Mouse (Mus musculus): ENCODE data around the gene Mitd1.

GRCm38 (mm10) chr1:37925971-37926370 lies 35.8 kb upstream of the Mitd1 start:
- TF ChIP-seq POLR2A (IDR thresholded peaks at IDR 0.05; ENCODE audit: insufficient read length, low read depth): no peak
- TF ChIP-seq TCF3 (IDR thresholded peaks at IDR 0.05; ENCODE audit: insufficient read length, low read depth): no peak
- TF ChIP-seq USF1 (IDR thresholded peaks at IDR 0.05; ENCODE audit: low read depth): no peak
- TF ChIP-seq E2F4 (IDR thresholded peaks at IDR 0.05; ENCODE audit: insufficient read depth): no peak
- TF ChIP-seq CEBPB (IDR thresholded peaks at IDR 0.05; ENCODE audit: insufficient read depth, poor library complexity, severe bottlenecking): no peak
- no peak for TF ChIP-seq SRF (IDR thresholded peaks at IDR 0.05; ENCODE audit: control insufficient read depth, insufficient read length, low read depth)
- no peak for TF ChIP-seq MYOG (IDR thresholded peaks at IDR 0.05; ENCODE audit: control insufficient read depth in 1 of 3, insufficient read depth in 1 of 3, insufficient read length in 2 of 3, low read depth in 2 of 3)
- TF ChIP-seq MYOD1 (IDR thresholded peaks at IDR 0.05; ENCODE audit: control insufficient read depth in 1 of 3, insufficient read length in 2 of 3, low read depth in 2 of 3): no peak
- TF ChIP-seq TCF12 (IDR thresholded peaks at IDR 0.05; ENCODE audit: insufficient read depth, poor library complexity, severe bottlenecking): no peak

All from myocyte (in vitro differentiated cells).